Mouse (Mus musculus) embryo, embryonic 11 days (tissue): ENCODE data around the gene Orm1.

Experiments
- DNase-seq: peaks from one replicate; pipeline ENCODE4 v3.0.0-alpha.2; 2015

The Orm1 gene

GRCm38 (mm10) chr4:63356981-63357570 is 12.7 kb downstream of the Orm1 start:
- DNase-seq, result no peak

- no peak for DNase-seq
These were observed 15.5 kb downstream of the Orm1 start for GRCm38 (mm10) chr4:63359861-63360260.

- DNase-seq, result no peak
These were observed 17.8 kb downstream of the Orm1 start, which contains the start of gene Orm2 for GRCm38 (mm10) chr4:63362150-63362549. TSS of gene Orm2 (plus strand) at chr4:63362449.

GRCm38 (mm10) chr4:63368577-63368976 is 24.2 kb downstream of the Orm1 start:
- DNase-seq, result peak; percentile 82

- DNase-seq, result no peak
These were observed 26.5 kb downstream of the Orm1 start for GRCm38 (mm10) chr4:63370897-63371296.

GRCm38 (mm10) chr4:63371890-63372289 is 27.5 kb downstream of the Orm1 start:
- DNase-seq, result peak; percentile 59

DNA sequence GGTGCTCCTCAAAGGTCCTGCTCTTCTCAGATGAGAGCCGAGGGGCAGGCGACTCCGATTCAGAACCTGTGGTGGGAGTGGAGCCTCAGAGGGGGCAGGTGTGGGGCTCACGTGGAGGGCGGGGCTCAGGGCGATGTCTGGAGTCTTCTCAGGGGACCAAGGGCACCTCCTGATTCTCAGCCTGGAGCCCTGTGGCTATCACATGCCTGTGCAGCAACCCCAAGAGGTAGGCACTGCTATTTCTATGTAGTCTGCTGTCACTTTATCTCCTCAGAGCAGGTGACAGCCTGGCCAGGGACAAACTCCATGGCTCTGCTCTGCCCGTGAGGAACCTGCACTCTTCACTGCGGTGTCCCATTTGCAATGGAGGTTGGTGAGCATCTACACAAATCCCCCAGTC is 29.0 kb downstream of the Orm1 start:
- no peak for DNase-seq

DNA sequence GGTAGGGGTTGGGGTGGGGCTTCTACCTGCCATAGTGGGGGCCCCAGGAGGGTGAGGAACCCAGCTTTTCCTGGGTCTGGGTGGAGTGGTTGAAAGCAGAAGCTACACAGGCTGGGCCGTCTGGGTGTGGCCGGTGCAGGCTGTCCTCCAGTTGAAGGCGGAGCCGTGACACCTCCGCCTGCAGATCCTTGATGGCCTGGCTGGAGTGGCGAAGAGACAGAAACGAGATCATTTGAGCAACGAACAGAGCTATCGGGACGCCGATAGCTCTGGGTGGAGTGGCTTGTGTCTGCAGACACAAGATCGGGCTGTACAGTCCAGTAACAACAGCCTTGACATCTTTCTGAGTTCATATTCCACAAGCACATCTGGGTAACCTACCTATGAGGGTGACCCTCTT is 30.0 kb downstream of the Orm1 start:
- DNase-seq, result no peak

DNA sequence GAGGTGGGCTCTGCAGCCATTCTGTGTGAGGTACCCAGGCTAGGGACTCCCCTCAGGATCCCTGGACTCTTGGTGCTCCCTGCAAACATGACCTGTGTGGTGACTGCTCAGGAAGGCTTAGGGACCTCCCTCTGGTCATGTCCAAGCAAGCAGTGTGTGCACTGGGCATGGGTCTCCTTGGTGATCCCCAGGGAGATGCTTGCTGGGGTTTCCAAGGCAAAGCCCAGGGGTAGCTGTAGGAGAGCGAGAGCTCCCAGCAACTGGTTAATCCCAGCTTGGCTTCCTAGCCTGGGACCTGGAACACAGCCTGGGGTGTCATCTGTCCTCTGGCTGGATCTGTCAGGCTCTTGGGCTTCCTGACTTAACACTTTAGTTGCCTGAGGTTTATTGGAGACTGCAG is 31.0 kb downstream of the Orm1 start:
- no peak for DNase-seq

- DNase-seq, result no peak
These were observed 33.1 kb downstream of the Orm1 start for GRCm38 (mm10) chr4:63377483-63377882.

GRCm38 (mm10) chr4:63382676-63383369 is 38.5 kb downstream of the Orm1 start:
- DNase-seq, result no peak

GRCm38 (mm10) chr4:63383474-63383873 is 39.1 kb downstream of the Orm1 start:
- no peak for DNase-seq

GRCm38 (mm10) chr4:63384262-63384661 is 39.9 kb downstream of the Orm1 start:
- no peak for DNase-seq

GRCm38 (mm10) chr4:63385253-63385652 is 40.9 kb downstream of the Orm1 start:
- no peak for DNase-seq

DNA sequence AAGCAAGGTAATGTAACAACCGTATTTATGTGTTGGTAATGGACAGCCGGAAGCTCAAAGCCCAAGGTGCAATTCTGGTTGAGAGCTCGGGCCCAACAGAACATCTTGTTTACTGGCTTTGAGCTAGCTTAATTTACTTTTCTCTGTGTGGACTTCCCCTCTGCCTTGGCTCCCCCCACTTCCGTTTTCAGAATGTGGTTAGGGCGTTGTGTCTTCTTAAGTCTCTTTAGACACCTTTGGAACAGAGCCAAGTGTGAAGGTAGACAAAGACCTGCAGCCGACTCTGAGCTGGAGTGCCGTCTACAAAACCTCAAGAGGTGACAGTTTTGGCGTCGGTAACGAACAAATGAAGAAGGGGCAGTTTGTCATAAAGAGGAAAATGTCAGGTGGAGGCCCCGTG is 41.4 kb downstream of the Orm1 start:
- DNase-seq, result no peak

DNA sequence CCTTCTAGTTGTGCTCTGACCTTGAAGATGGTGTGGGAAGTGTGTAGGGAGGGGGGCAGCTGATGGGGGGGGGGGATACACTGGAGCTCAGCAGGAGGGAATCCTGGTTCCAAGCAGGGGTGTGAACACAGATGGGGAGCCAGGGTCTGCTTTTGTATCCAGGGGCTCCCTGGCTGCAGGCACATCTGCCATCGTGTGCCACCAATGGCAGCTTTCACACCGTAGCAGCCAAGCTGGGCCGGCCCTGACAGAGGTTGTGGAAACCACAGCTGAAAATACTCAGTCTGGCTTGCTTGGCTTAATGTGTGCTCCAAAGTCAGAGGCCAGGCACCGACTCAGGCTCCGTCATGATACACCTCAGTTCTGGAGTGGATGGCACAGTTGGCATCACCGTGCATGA is 43.7 kb downstream of the Orm1 start:
- no peak for DNase-seq

- no peak for DNase-seq
These were observed 44.9 kb downstream of the Orm1 start for GRCm38 (mm10) chr4:63389121-63389886.

DNA sequence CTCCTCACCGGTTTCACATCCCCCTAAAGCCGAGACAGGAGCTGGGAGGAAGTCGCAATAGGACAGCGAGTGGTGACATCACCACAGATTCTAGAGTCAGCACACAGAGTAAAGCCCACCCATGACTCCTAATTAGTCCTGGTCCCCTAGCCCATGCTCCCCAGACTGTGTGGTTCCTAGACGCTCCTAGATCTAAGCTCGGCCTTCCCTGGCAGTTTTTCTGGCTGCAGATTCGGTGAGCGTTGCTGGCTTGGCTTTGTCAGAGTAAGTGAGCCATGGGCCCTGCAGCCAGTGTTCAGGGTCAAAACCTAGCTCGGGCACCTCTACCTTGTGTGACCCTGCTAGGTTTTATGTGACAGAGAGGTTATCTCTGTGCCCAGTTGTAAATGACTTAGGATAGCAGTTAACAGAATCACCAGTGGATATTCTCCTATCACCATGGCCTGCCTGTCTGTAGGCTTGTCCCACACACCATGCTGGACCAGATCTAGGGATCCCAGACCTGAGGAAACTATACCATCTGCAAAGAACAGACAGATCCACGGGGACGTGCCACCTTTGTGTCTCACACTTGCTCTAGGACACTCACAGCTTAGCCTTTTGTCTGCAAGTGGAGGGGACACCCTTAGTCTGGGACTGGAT is 45.6 kb downstream of the Orm1 start:
- DNase-seq, result no peak

- DNase-seq, result no peak
These were observed 47.0 kb downstream of the Orm1 start for GRCm38 (mm10) chr4:63391322-63391721.
